Mouse (Mus musculus): ENCODE measurements around the gene Ube2s. TPM values are rescaled to one million over a fixed set of nuclear protein-coding genes. Genes with fewer than 3 reads are reported as not detected.

The Ube2s gene
- polyA plus RNA-seq, 1 experiment from 2014 or later = 372 TPM

DNA sequence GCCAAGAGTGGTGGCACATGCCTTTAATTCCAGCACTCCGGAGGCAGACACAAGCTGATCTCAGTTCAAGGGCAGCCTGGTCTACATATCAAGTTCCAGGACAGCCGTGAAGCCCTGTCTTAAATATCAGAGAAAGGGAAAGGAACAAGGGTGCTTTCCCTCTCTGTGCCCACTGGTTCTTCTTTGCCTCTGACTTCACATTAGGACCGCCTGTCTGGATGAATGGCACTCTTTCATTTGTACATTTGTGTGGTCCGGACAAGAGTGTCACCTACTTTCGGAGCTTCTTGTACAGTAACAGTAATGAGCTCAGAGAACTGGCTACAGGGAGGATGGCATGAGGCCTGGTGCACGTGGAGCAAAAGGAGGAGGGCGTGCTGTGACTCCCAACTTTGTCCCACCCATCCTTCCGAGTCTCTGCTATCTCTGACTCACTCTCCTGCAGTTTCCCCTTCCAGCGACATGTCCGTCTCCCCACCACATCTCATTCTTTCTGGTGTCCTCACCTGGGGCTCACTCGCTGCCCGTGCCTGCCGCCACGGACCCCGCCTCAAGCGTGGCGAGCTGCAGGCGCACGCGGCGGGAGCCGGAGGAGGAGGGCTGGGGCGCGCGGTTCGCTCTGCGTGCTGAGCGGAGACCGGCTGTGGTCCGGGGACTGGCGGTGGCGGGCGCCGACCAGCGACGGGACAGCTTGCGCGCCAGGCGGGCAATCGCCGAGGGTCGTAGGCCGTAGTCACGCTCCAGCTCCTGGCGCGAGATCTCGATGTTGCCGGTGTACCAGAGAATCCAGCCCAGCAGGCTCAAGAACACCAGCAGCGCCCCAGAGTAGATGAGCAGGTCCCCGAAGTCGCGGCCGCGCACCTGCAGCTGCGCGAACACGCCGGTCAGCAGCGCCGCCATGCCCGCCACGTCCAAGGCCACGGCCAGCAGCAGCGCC lies 23.6 kb downstream of the Ube2s start:
- peak overlapping the region; percentile 86 for H3K4me2 ChIP-seq (ENCODE audit: low read depth, low read length)
- peaks cover 2% of the 10 kb centered on the region for H3K4me1 ChIP-seq (replicated peaks; ENCODE audit: control insufficient read depth, insufficient read depth, low read length)
- peak overlapping the region; percentile 83 for H3K9ac ChIP-seq (ENCODE audit: low read length)
- peak; percentile 53 for ATAC-seq (ENCODE audit: low read depth)
- no peaks in the 10 kb centered on the region for H3K36me3 ChIP-seq (ENCODE audit: control insufficient read depth, insufficient read depth, low read length)
- peak overlapping the region; percentile 82 for H3K27ac ChIP-seq (ENCODE audit: low read length)
- WGBS = 2% methylated on average over 59 of the region's 64 CpGs
- H3K9me3 ChIP-seq (ENCODE audit: control insufficient read depth, low read length) = no peaks in the 10 kb centered on the region
- peak overlapping the region; percentile 64 for H3K4me3 ChIP-seq (ENCODE audit: low read length)
- no peaks in the 10 kb centered on the region for H3K27me3 ChIP-seq (ENCODE audit: control insufficient read depth, insufficient read depth, low read depth, low read length)

DNA sequence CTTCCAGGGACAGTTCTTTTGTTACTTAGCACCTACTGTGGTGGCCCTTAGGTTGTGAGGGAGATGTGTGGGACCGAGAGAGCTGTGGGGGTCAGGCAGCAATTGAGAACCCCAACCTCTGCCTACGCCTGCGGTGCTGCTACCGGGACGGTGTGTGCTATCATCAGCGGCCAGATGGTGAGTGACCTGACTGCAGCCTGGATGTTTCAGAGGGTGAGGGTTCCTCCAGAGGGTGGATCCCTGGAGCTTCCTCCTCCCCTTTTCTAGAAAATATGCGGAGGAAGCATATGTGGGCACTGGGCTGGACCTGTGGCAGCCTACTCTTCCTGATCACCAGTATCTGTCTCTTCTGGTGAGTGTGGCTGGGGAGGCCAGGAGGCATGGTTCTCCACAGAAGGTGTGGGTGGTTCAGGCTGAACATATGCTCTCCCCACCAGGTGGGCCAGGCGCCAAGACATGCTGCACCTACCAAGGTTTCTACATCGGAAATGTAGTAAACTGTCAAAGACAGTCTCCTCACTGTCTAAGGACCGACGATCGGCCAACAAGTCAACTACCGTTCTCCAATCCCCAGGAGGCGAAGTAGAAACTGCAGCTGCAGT lies 28.6 kb downstream of the Ube2s start:
- H3K4me2 ChIP-seq (ENCODE audit: low read depth, low read length) = no peak overlapping the region
- H3K9ac ChIP-seq (ENCODE audit: low read length) = no peak overlapping the region
- no peaks in the 10 kb centered on the region for H3K9me3 ChIP-seq (ENCODE audit: control insufficient read depth, low read length)
- H3K4me3 ChIP-seq (ENCODE audit: low read length) = no peak overlapping the region
- peaks cover 3% of the 10 kb centered on the region; the same call in 1 of the 2 replicates for H3K27me3 ChIP-seq (ENCODE audit: control insufficient read depth, insufficient read depth, low read depth, low read length)
- H3K36me3 ChIP-seq (ENCODE audit: control insufficient read depth, insufficient read depth, low read length) = no peaks in the 10 kb centered on the region
- 73% methylated on average over 14 of the region's 14 CpGs for WGBS
- no peaks in the 10 kb centered on the region; the same call in none of the 2 replicates for H3K4me1 ChIP-seq (replicated peaks; ENCODE audit: control insufficient read depth, insufficient read depth, low read length)
- ATAC-seq (ENCODE audit: low read depth) = no peak
- no peak overlapping the region for H3K27ac ChIP-seq (ENCODE audit: low read length)

DNA sequence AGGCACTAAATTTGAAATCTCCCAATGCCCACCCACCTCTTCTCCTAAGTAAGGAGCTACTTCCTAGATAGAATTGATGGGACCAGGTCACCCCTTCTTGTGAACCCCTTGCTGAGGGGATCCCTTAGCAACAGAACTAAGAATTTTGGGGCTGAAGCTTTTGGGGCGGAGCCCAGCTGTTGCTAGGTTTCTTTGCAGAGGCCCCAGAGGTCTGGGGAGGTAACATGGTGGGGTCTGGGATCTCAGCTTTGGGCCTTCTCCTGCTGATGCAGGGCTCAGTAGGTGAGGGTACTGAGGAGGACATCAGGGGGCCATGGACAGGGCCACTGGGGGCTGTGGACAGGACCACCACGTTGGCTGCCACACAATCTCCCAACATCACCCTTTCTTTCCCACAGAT lies 29.6 kb downstream of the Ube2s start, which contains the start of the genes Il11 and Tmem190:
Il11 (minus strand) TSS at position 101 of the 400 bp plus-strand sequence.
Tmem190 (plus strand) TSS at position 179 of the 400 bp plus-strand sequence.
- no peak within 1 kb of the TSS for H3K4me2 ChIP-seq (ENCODE audit: low read depth, low read length)
- no peaks in the 10 kb centered on the region; the same call in 1 of the 2 replicates for H3K4me1 ChIP-seq (replicated peaks; ENCODE audit: control insufficient read depth, insufficient read depth, low read length)
- H3K27me3 ChIP-seq (ENCODE audit: control insufficient read depth, insufficient read depth, low read depth, low read length) = peaks cover 13% of the 10 kb centered on the region
- no peak within 1 kb of the TSS for H3K4me3 ChIP-seq (ENCODE audit: low read length)
- WGBS = 76% methylated on average over 2 of the region's 2 CpGs
- ATAC-seq (ENCODE audit: low read depth) = no peak
- H3K36me3 ChIP-seq (ENCODE audit: control insufficient read depth, insufficient read depth, low read length) = no peaks in the 10 kb centered on the region
- no peak within 1 kb of the TSS for H3K9ac ChIP-seq (ENCODE audit: low read length)
- H3K9me3 ChIP-seq (ENCODE audit: control insufficient read depth, low read length) = no peaks in the 10 kb centered on the region
- H3K27ac ChIP-seq (ENCODE audit: low read length) = no peak within 1 kb of the TSS

DNA sequence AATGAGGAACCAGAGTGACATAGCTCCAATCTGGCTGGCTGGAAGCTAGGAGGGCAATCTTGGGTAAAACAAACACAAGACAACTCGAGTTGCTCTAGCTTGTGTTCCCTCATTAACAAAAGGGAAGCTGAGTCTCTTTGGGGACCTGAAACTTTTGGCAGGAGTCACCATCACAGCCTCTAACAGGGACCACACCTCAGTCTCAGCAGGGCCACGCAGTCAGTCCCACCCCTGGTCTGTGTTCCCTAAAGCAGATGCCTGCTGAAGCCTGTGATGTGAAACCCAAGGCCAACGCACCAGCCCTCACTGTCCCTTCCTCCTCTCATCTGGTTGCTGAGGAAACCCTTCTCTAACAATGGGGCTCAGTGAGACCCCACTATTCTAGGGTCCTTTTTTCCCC lies 30.3 kb downstream of the Ube2s start:
- WGBS = 41% methylated on average over 3 of the region's 3 CpGs
- peaks cover 1% of the 10 kb centered on the region; the same call in 1 of the 2 replicates for H3K4me1 ChIP-seq (replicated peaks; ENCODE audit: control insufficient read depth, insufficient read depth, low read length)
- H3K4me3 ChIP-seq (ENCODE audit: low read length) = no peak overlapping the region
- H3K4me2 ChIP-seq (ENCODE audit: low read depth, low read length) = no peak overlapping the region
- H3K27ac ChIP-seq (ENCODE audit: low read length) = no peak overlapping the region
- no peaks in the 10 kb centered on the region for H3K36me3 ChIP-seq (ENCODE audit: control insufficient read depth, insufficient read depth, low read length)
- H3K9ac ChIP-seq (ENCODE audit: low read length) = no peak overlapping the region
- peaks cover 20% of the 10 kb centered on the region for H3K27me3 ChIP-seq (ENCODE audit: control insufficient read depth, insufficient read depth, low read depth, low read length)
- no peak for ATAC-seq (ENCODE audit: low read depth)
- no peaks in the 10 kb centered on the region for H3K9me3 ChIP-seq (ENCODE audit: control insufficient read depth, low read length)

DNA sequence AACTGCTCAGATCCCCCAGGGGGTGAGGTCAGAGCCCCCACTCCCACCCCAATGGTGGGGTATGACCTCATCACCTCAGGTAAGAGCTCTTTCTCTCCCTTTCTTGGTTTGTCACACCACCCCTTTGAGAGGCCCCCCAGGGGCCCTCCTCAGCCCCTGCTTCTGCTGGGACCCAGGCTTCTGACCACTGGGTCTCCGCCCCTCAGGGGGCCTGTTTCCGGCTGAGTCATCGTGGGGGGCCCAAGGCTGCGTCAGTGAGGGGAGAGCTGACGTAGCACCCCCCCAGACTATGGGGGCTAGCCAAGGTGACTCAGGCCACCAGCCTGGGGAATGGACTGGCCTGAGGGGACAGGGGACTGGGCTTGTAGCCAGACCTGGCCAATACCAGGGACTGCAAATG lies 32.5 kb downstream of the Ube2s start:
- peaks cover 5% of the 10 kb centered on the region for H3K4me1 ChIP-seq (replicated peaks; ENCODE audit: control insufficient read depth, insufficient read depth, low read length)
- WGBS = 31% methylated on average over 5 of the region's 5 CpGs
- no peaks in the 10 kb centered on the region for H3K36me3 ChIP-seq (ENCODE audit: control insufficient read depth, insufficient read depth, low read length)
- H3K4me3 ChIP-seq (ENCODE audit: low read length) = no peak overlapping the region
- no peaks in the 10 kb centered on the region for H3K9me3 ChIP-seq (ENCODE audit: control insufficient read depth, low read length)
- no peak overlapping the region for H3K4me2 ChIP-seq (ENCODE audit: low read depth, low read length)
- peaks cover 38% of the 10 kb centered on the region for H3K27me3 ChIP-seq (ENCODE audit: control insufficient read depth, insufficient read depth, low read depth, low read length)
- no peak for ATAC-seq (ENCODE audit: low read depth)
- H3K27ac ChIP-seq (ENCODE audit: low read length) = no peak overlapping the region
- H3K9ac ChIP-seq (ENCODE audit: low read length) = no peak overlapping the region

DNA sequence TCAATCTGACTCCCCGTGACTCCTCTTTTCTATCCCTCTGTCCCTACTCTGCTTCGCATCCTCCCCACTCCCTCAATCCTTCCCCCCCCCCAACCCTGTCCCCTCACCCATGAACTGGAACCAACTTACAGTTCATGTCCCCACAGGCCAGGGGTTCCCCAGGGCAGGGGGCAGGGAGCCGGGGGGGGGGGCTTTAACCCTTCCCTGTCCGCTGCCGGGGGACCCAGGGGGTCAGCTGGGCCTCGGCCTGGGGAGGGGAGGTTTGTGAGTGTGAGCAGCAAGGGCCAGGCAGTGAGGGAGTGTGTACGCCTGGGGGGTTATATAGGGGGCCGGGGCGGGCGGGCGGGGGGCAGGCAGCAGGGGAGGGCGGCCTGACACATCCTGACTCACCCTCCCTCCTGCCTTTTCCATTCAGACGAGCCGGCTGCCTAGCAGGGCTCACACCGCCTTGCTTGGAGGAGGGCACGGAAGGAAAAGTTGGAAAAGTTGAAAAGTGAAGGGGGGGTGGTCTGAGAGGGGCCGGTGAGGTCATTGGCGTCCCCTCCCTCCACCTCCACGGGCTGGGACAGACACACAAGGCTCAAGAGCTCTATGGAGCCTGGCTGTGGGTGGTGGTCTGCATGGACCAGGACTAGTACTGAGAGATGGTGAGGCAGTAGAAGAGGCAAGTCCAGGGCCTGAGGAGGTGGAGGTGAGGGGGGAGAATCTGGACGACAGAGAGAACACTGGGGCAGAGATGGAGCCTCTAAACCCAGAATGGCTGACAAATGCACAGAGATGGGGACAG lies 34.3 kb downstream of the Ube2s start:
- 6% methylated on average over 17 of the region's 20 CpGs for WGBS

GRCm38 (mm10) chr7:4776861-4777830 lies 35.2 kb downstream of the Ube2s start:
- peaks cover 41% of the 10 kb centered on the region for H3K27me3 ChIP-seq (ENCODE audit: control insufficient read depth, insufficient read depth, low read depth, low read length)
- no peaks in the 10 kb centered on the region for H3K9me3 ChIP-seq (ENCODE audit: control insufficient read depth, low read length)
- H3K27ac ChIP-seq (ENCODE audit: low read length) = no peak overlapping the region
- ATAC-seq (ENCODE audit: low read depth) = peak; percentile 68
- WGBS = 1% methylated on average over 32 of the region's 56 CpGs
- H3K9ac ChIP-seq (ENCODE audit: low read length) = peak overlapping the region; percentile 45
- peak overlapping the region; percentile 61 for H3K4me2 ChIP-seq (ENCODE audit: low read depth, low read length)
- H3K4me3 ChIP-seq (ENCODE audit: low read length) = peak overlapping the region; percentile 44
- no peaks in the 10 kb centered on the region for H3K36me3 ChIP-seq (ENCODE audit: control insufficient read depth, insufficient read depth, low read length)
- H3K4me1 ChIP-seq (replicated peaks; ENCODE audit: control insufficient read depth, insufficient read depth, low read length) = peaks cover 5% of the 10 kb centered on the region

More for the DNA sequence above, 34.3 kb downstream of the Ube2s start:
- Histone ChIP-seq H3K9me3 (ENCODE audit: control insufficient read depth, low read length) (no peaks in the 10 kb centered on the region), H3K4me2 (ENCODE audit: low read depth, low read length) (no peak overlapping the region), H3K36me3 (ENCODE audit: control insufficient read depth, insufficient read depth, low read length) (no peaks in the 10 kb centered on the region), H3K4me3 (ENCODE audit: low read length) (no peak overlapping the region), H3K27ac (ENCODE audit: low read length) (no peak overlapping the region), H3K4me1 (replicated peaks; ENCODE audit: control insufficient read depth, insufficient read depth, low read length) (peaks cover 5% of the 10 kb centered on the region), H3K27me3 (ENCODE audit: control insufficient read depth, insufficient read depth, low read depth, low read length) (peaks cover 41% of the 10 kb centered on the region), H3K9ac (ENCODE audit: low read length) (no peak overlapping the region)
- no peak for ATAC-seq (ENCODE audit: low read depth)

- Histone ChIP-seq H3K27me3 (ENCODE audit: control insufficient read depth, insufficient read depth, low read depth, low read length) (peaks cover 41% of the 10 kb centered on the region), H3K27ac (ENCODE audit: low read length) (no peak overlapping the region), H3K4me1 (replicated peaks; ENCODE audit: control insufficient read depth, insufficient read depth, low read length) (peaks cover 5% of the 10 kb centered on the region), H3K4me3 (ENCODE audit: low read length) (no peak overlapping the region), H3K4me2 (ENCODE audit: low read depth, low read length) (no peak overlapping the region), H3K9ac (ENCODE audit: low read length) (no peak overlapping the region; the same call in 1 of the 2 replicates), H3K9me3 (ENCODE audit: control insufficient read depth, low read length) (no peaks in the 10 kb centered on the region), H3K36me3 (ENCODE audit: control insufficient read depth, insufficient read depth, low read length) (no peaks in the 10 kb centered on the region)
- ATAC-seq (ENCODE audit: low read depth) = no peak
- WGBS = 48% methylated on average over 10 of the region's 10 CpGs
Observed at GRCm38 (mm10) chr7:4776131-4776530, 36.3 kb downstream of the Ube2s start.
